Mouse (Mus musculus): Measurements from ENCODE around the gene Aak1. TPM values are rescaled to one million over a fixed set of nuclear protein-coding genes. Genes with fewer than 3 reads are reported as not detected.

Aak1 gene
- total and polyA plus RNA-seq, 3 experiments: 2.8 to 21.0 (median 7.1) TPM

GRCm38 (mm10) chr6:86806455-86807086 is 42.7 kb upstream of the Aak1 start (continued):
- no peak; the same call in 1 of the 2 replicates for TF ChIP-seq ELF1 (IDR thresholded peaks at IDR 0.05; ENCODE audit: low read depth, low read length)
- no peak for TF ChIP-seq BHLHE40 (IDR thresholded peaks at IDR 0.05; ENCODE audit: low read depth, low read length)
- peak; percentile 96 for TF ChIP-seq SMC3 (IDR thresholded peaks at IDR 0.05; ENCODE audit: low read depth, low read length)
- TF ChIP-seq USF1 (IDR thresholded peaks at IDR 0.05; ENCODE audit: low read depth, low read length): no peak
- TF ChIP-seq MEF2A (IDR thresholded peaks at IDR 0.05; ENCODE audit: borderline replicate concordance, low read depth, low read length): 0 out of 2 replicates have a peak, but pooled peaks have one; percentile 19

DNA sequence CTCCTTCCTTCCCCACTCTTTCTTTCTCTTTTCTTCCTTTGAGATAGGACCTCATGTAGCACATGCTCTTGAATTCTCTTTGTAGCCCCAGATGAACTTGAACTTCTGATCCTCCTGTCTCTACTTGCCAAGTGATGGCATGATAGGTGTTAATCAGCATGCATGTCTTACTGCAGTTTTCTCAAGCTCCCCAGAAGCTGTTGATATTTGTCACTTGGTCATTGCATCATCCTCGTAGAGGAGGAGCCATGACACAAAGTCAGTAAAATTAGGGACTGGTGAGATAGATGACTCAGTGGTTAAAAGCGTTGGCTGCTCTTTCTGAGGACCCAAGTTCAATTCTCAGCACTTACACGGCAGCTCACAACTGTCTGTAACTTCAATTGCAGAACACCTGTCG is 36.4 kb upstream of the Aak1 start:
- Histone ChIP-seq H3K36me3 (replicated peaks in 1 of 2; ENCODE audit: control insufficient read depth in 1 of 2, insufficient read depth in 1 of 2, low read length in 1 of 2) (no peaks in the 10 kb centered on the region), H3K27me3 (replicated peaks) (no peaks in the 10 kb centered on the region), H3K9me3 (replicated peaks; ENCODE audit: low read length) (no peaks in the 10 kb centered on the region), H3K27ac (ENCODE audit: insufficient read depth, low read depth) (no peak overlapping the region), H3K79me2 (replicated peaks; ENCODE audit: control insufficient read depth, extremely low read depth, insufficient read depth, poor library complexity, severe bottlenecking) (no peaks in the 10 kb centered on the region), H3K4me3 (replicated peaks in 1 of 3; ENCODE audit: low read depth in 2 of 3, low read length in 2 of 3, poor library complexity in 1 of 3) (no peak overlapping the region), H3K4me2 (ENCODE audit: insufficient read depth, low read depth, poor library complexity, severe bottlenecking) (no peak overlapping the region), H3K4me1 (ENCODE audit: control insufficient read depth in 1 of 2, insufficient read depth in 2 of 2) (peaks cover 3 to 18% of the 10 kb centered on the region in 2 experiments), H3K9ac (ENCODE audit: insufficient read depth, low read depth) (no peak overlapping the region)
- dilution Hi-C loops (cut with MboI; ENCODE audit: extremely low pct_ligation_motif_present, extremely low pct_unique_long_range_greater_than_20kb, low sequenced_read_pairs): no loop called here
- peak; percentile 56 for DNase-seq (ENCODE audit: extremely low read depth)
- TF ChIP-seq MAZ (IDR thresholded peaks at IDR 0.05; ENCODE audit: low read depth, low read length) (no peak), TBP (conservative IDR thresholded peaks at IDR 0.05; ENCODE audit: low read depth, low read length) (0 out of 2 replicates have a peak, but pooled peaks have one; percentile 23), MEF2A (IDR thresholded peaks at IDR 0.05; ENCODE audit: borderline replicate concordance, low read depth, low read length) (0 out of 2 replicates have a peak, but pooled peaks have one; percentile 9)
- in situ Hi-C loops (cut with MboI; ENCODE audit: low pct_ligation_motif_present, low pct_unique_long_range_greater_than_20kb, low sequenced_read_pairs): loop anchor here (5.0 to 10.0 kb wide), 2 partner anchors 114 to 192 kb away; partner anchors contain the start of gene Nfu1

GRCm38 (mm10) chr6:86813341-86813740 is 36.0 kb upstream of the Aak1 start:
- H3K9ac ChIP-seq (ENCODE audit: insufficient read depth, low read depth): no peak overlapping the region
- H3K4me3 ChIP-seq (replicated peaks in 1 of 3; ENCODE audit: low read depth in 2 of 3, low read length in 2 of 3, poor library complexity in 1 of 3): no peak overlapping the region
- H3K27me3 ChIP-seq (replicated peaks): no peaks in the 10 kb centered on the region
- peaks cover 3 to 16% of the 10 kb centered on the region in 2 experiments; a peak in 3 of 4 replicates for H3K4me1 ChIP-seq (ENCODE audit: control insufficient read depth in 1 of 2, insufficient read depth in 2 of 2)
- peak; percentile 49 for DNase-seq (ENCODE audit: extremely low read depth)
- no peak overlapping the region for H3K4me2 ChIP-seq (ENCODE audit: insufficient read depth, low read depth, poor library complexity, severe bottlenecking)
- H3K79me2 ChIP-seq (replicated peaks; ENCODE audit: control insufficient read depth, extremely low read depth, insufficient read depth, poor library complexity, severe bottlenecking): no peaks in the 10 kb centered on the region
- H3K36me3 ChIP-seq (replicated peaks in 1 of 2; ENCODE audit: control insufficient read depth in 1 of 2, insufficient read depth in 1 of 2, low read length in 1 of 2): no peaks in the 10 kb centered on the region
- H3K27ac ChIP-seq (ENCODE audit: insufficient read depth, low read depth): no peak overlapping the region
- in situ Hi-C loops (cut with MboI; ENCODE audit: low pct_ligation_motif_present, low pct_unique_long_range_greater_than_20kb, low sequenced_read_pairs) (loop anchor here (5.0 to 10.0 kb wide), 2 partner anchors 114 to 191 kb away; partner anchors contain the start of gene Nfu1), dilution Hi-C loops (cut with MboI; ENCODE audit: extremely low pct_ligation_motif_present, extremely low pct_unique_long_range_greater_than_20kb, low sequenced_read_pairs) (no loop called here)
- H3K9me3 ChIP-seq (replicated peaks; ENCODE audit: low read length): no peaks in the 10 kb centered on the region
- TF ChIP-seq MEF2A (IDR thresholded peaks at IDR 0.05; ENCODE audit: borderline replicate concordance, low read depth, low read length) (0 out of 2 replicates have a peak, but pooled peaks have one; percentile 3), E2F4 (IDR thresholded peaks at IDR 0.05; ENCODE audit: insufficient replicate concordance, low read depth, low read length) (no peak), ZNF384 (IDR thresholded peaks at IDR 0.05; ENCODE audit: low read depth, low read length) (peak; percentile 21; the same call in 1 of the 2 replicates), ETS1 (conservative IDR thresholded peaks at IDR 0.05; ENCODE audit: low read depth, low read length) (no peak), CHD1 (IDR thresholded peaks at IDR 0.05; ENCODE audit: low read depth, low read length) (no peak), GABPA (IDR thresholded peaks at IDR 0.05; ENCODE audit: insufficient replicate concordance, low read depth, low read length) (no peak), SIN3A (IDR thresholded peaks at IDR 0.05; ENCODE audit: low read length) (no peak), CTCF (conservative IDR thresholded peaks at IDR 0.05 in 1 of 2, IDR thresholded peaks at IDR 0.05 in 1 of 2; ENCODE audit: low read depth in 2 of 2, low read length in 2 of 2) (peak; percentile 48 to 76; a peak in 3 of 4 replicates), UBTF (IDR thresholded peaks at IDR 0.05; ENCODE audit: low read depth, low read length) (no peak), POLR2AphosphoS2 (IDR thresholded peaks at IDR 0.05; ENCODE audit: low read depth, low read length) (no peak), MAX (IDR thresholded peaks at IDR 0.05; ENCODE audit: low read length) (no peak), ZC3H11A (IDR thresholded peaks at IDR 0.05; ENCODE audit: low read depth, low read length) (0 out of 2 replicates have a peak, but pooled peaks have one; percentile 3), RAD21 (IDR thresholded peaks at IDR 0.05; ENCODE audit: low read depth, low read length) (peak; percentile 62), BHLHE40 (IDR thresholded peaks at IDR 0.05; ENCODE audit: low read depth, low read length) (no peak), EP300 (IDR thresholded peaks at IDR 0.05; ENCODE audit: low read length) (no peak), JUND (conservative IDR thresholded peaks at IDR 0.05; ENCODE audit: low read depth, low read length) (no peak), MAZ (IDR thresholded peaks at IDR 0.05; ENCODE audit: low read depth, low read length) (no peak), SMC3 (IDR thresholded peaks at IDR 0.05; ENCODE audit: low read depth, low read length) (peak; percentile 75), MYC (IDR thresholded peaks at IDR 0.05; ENCODE audit: low read depth, low read length) (no peak)
